Mouse (Mus musculus) lung, adult 2 months (tissue): ENCODE measurements at regions not wholly inside any gene's neighbourhood (a gene's known extent, or its start where the extent isn't known, plus 50 kb on each side); places are given as distances from the start of the nearest gene placed in this dataset.
A peak's percentile ranks its signal among the peaks of the same experiment; 100 is the strongest.

ENCODE experiments used
- DNase-seq: peaks from one replicate; pipeline ENCODE4 v3.0.0; 2022
- H3K4me1 ChIP-seq: fragments of 200-500 bp; 2 replicates; pipeline ENCODE4 v1.6.1; 2011; ENCODE audit warnings: low read length; ENCODE audit not compliant: control insufficient read depth, insufficient read depth
- H3K4me3 ChIP-seq: fragments of 200-500 bp; replicated peaks from 2 replicates; pipeline ENCODE3; 2011; ENCODE audit warnings: low read depth, mild to moderate bottlenecking, control low read depth, low read length; ENCODE audit errors: extremely low read depth
- CTCF ChIP-seq: fragments of 200-500 bp; IDR thresholded peaks from 2 replicates; pipeline ENCODE4 v1.5.1; 2011; ENCODE audit warnings: mild to moderate bottlenecking, low read length, control low read depth; ENCODE audit not compliant: insufficient read depth
- POLR2A ChIP-seq: fragments of 200-500 bp; IDR thresholded peaks from 2 replicates; pipeline ENCODE4 v1.6.1; 2011; ENCODE audit warnings: low read depth, mild to moderate bottlenecking, control low read depth, low read length, borderline replicate concordance; ENCODE audit errors: extremely low read depth
- WGBS: fragments of 180-500 bp; shearing (Covaris S2); methylation state at CpG from one replicate; pipeline ENCODE4 v1.1.7; 2018; 5-methylcytosine and 5-hydroxymethylcytosine counted together

DNA sequence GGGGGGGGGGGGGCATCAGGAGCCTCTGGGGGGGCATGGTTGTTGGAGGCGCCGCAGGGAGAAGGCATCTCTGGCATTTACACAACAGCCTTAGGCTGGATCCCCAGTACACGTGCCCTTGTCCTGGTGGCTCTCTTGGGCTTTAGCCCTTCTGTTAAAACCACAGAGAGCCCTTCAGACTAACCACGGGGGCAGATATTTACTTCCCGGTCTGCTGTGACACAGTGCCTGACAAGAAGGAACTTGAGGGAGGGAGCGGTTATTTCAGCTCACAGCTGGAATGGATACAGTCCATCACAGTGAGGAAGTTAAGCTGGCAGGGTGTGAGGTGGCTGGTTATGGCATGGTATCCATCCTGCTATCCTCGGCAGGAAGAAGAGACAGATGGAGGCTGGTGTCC, 71.0 kb upstream of the Gm11733 start:
- Histone ChIP-seq H3K4me1 (peaks cover 3% of the 10 kb centered on the region; the same call in 1 of the 2 replicates), H3K4me3 (no peak overlapping the region)
- TF ChIP-seq CTCF = no peak
- TF ChIP-seq POLR2A = no peak
- DNase-seq = peak; percentile 50
- 12% methylated on average over 7 of the region's 7 CpGs for WGBS

DNA sequence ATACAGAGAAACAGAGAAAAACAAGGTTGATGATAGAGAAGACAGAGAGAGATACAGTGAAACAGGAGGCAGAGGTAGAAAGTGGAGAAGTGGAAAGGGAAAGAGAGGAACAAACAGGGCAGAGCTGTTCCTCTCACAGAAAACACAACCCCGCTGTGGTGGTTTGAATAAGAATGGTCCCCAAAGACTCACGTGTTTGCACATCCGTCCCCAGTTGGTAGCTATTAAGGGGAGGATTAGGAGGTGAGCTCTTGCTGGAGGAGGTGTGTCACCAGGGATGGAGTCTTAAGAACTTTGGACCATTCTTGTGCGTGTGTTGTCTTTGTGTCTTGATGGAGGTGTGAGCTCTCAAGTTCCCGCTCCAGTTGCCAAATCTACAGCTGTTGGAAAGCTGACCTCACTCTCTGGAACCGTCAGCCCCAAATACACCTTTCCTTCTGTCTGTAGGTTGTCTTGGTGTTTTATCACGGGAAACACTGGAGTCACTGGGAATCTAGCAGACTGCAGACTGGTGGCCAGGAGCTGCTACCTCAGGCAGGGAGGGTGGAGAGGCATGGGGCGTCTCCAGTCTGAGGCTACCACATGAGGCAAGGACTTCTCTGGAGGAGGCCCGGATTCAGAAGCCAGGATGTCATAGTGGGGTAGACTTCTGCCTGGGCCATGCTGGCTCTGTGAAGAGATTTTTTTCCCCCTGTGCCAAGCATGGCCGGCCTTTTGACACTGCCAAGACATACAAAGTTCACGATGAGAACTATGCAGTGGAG, 70.0 kb upstream of the Gm11733 start:
- DNase-seq = no peak
- Histone ChIP-seq H3K4me1 (peaks cover 3% of the 10 kb centered on the region; the same call in 1 of the 2 replicates), H3K4me3 (no peak overlapping the region)
- WGBS = 29% methylated on average over 11 of the region's 11 CpGs
- no peak for TF ChIP-seq POLR2A
- no peak for TF ChIP-seq CTCF

DNA sequence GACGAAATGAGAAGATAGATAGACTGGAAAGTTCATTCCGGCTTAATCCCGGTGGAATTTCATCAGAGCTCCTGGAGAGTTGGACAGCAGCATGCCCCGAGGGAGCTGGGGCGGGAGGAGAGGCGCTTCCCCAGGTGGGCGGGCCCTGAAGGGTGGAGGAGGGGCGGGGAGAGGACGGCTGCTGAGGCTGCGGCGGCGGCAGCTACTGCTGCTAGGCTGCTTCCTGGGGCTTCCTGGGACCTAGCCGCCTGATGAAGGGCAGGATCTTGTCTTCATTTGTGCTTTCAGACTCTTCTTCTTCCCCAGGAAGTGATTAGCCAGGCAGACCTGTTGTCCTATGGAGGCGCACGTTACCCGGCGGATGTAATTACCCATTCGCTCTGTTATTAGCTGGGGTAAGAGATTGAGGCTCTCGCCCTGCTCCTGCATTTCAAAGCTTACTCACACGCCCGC, 69.3 kb upstream of the Gm11733 start:
- 1% methylated on average over 21 of the region's 21 CpGs for WGBS
- no peak overlapping the region for H3K4me3 ChIP-seq

DNA sequence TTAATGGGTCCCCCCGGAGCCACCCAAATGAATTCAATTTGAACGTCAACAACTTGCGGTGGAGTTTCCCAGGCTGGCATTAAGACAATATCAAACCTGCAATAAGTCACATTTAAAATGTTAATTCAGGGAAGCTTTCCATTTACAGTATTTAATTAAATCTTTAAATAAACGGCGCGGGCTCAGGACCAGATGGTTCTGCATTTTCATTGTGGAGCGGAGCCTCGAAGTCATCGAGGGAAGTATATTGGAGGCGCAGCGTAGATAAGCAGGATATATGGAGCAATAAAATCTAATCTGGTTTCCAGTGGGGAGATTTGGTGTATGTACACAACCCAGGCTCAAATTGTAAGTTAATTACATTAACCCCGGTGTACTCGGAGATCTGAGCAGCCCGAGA, 68.7 kb upstream of the Gm11733 start:
- Histone ChIP-seq H3K4me1 (peaks cover 3% of the 10 kb centered on the region; the same call in 1 of the 2 replicates), H3K4me3 (no peak overlapping the region)
- TF ChIP-seq CTCF (no peak), POLR2A (no peak)
- WGBS = 5% methylated on average over 14 of the region's 14 CpGs
- no peak for DNase-seq

More for the DNA sequence above, 69.3 kb upstream of the Gm11733 start:
- peak; percentile 47 for DNase-seq
- peaks cover 3% of the 10 kb centered on the region; the same call in 1 of the 2 replicates for H3K4me1 ChIP-seq
- TF ChIP-seq CTCF (no peak), POLR2A (no peak)

DNA sequence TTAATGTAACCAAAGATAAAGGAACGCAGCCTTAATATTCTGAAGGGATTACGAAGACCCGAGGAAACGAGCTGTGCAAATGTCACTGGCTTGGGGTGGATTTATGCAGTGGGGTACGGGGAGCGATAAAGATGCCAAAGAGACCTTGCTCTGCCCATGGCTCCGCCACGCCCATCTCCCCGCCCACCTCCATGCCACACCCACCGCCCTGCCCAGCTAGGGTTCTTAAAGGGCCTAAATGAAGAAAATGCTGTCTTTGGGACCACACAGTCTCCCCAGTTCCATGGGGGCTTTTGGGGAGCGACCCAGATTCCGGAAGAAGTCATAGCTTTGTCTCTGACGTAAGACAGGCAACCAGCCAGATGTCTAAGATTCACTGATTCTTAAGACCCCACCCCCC, 68.2 kb upstream of the Gm11733 start:
- no peak for TF ChIP-seq CTCF
- no peak for TF ChIP-seq POLR2A
- WGBS = 13% methylated on average over 13 of the region's 13 CpGs
- DNase-seq = no peak
- H3K4me3 ChIP-seq = no peak overlapping the region
- H3K4me1 ChIP-seq = peaks cover 3% of the 10 kb centered on the region; the same call in 1 of the 2 replicates

DNA sequence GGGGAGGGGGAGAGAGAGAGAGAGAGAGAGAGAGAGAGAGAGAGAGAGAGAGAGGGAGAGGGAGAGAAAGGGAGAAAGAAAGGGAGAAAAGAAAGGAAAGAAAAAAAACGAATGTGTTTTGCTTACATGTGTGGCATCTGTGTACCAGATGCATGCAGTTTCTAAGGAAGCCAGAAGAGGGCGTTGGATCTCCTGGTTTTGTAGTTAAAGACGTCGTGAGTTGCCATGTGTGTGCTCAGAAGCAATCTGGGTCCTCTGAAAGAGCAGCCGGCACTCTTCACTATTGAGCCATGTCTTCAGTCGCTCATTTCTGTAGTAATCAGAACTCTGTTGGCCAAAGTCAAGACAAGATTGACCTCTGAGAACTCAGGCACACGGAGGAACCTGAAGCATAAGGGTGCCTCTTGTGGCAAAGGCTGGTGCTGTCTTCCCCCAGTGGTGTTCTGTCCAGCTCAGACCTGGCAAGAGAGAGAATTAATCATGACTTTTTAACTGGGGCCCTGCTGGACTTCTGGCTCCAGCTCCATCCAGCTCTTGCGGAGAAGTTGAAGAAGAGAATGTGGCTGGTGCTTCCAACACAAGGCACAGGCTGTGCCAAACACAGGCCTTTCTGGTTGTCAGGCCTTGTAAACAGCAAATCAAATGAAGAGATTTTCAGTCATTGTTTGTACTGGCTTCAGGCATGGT, 67.0 kb upstream of the Gm11733 start:
- H3K4me1 ChIP-seq = peaks cover 3% of the 10 kb centered on the region; the same call in 1 of the 2 replicates
- 58% methylated on average over 8 of the region's 8 CpGs for WGBS
- no peak for DNase-seq
- H3K4me3 ChIP-seq = no peak overlapping the region
- no peak for TF ChIP-seq POLR2A
- TF ChIP-seq CTCF = no peak

DNA sequence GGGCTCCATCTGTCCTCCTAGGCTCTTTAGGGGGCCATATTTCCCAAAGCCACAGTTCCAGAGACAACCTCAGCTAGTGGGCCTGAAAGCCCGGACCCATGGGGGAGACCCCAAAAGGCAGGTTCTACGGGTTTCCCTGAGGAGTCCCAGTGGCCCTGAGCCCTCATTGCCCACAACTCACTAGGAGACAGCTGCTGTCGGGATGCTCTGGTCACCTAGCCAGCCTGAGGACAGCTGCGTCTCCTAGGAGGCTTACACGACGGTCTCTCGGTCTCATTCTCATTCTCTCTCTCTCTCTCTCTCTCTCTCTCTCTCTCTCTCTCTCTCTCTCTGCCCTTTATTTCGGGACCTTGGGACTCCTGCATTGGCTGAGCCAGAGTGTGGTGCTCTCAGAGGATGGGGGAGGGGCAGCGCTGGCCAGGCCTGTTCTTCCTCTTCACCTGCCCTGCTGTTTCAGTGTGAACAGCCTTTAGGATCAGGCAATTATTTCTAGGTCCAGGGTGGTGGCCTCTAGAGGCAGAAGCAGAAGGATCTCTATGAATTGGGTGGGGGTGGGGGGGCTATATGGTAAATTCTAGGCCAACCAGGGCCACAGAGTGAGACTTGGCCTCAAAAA, 66.1 kb upstream of the Gm11733 start:
- H3K4me3 ChIP-seq = no peak overlapping the region
- WGBS = 74% methylated on average over 9 of the region's 9 CpGs
- DNase-seq = no peak
- peaks cover 3% of the 10 kb centered on the region; the same call in 1 of the 2 replicates for H3K4me1 ChIP-seq
- TF ChIP-seq POLR2A = no peak

DNA sequence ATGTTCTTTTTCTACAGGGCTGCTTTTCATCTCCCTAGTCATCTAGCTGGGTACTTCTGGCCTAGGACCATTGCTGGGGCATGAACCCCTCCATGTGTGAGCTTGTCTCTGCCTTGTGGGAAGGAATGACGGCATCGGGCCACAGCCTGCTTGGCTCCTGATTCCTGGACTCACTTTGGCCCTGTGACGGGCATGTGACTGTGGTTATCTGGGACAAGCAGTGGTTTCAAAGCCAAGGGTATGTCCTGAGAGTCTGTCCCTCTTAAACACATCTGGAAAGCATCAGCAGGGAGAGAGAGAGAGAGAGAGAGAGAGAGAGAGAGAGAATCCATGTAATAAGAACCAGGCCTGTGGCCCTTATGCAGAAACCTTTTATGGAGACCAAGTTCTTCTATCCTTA, 65.2 kb upstream of the Gm11733 start:
- no peak for DNase-seq
- Histone ChIP-seq H3K4me3 (no peak overlapping the region), H3K4me1 (peaks cover 3% of the 10 kb centered on the region; the same call in 1 of the 2 replicates)
- TF ChIP-seq POLR2A (no peak), CTCF (no peak)
- 81% methylated on average over 3 of the region's 3 CpGs for WGBS

DNA sequence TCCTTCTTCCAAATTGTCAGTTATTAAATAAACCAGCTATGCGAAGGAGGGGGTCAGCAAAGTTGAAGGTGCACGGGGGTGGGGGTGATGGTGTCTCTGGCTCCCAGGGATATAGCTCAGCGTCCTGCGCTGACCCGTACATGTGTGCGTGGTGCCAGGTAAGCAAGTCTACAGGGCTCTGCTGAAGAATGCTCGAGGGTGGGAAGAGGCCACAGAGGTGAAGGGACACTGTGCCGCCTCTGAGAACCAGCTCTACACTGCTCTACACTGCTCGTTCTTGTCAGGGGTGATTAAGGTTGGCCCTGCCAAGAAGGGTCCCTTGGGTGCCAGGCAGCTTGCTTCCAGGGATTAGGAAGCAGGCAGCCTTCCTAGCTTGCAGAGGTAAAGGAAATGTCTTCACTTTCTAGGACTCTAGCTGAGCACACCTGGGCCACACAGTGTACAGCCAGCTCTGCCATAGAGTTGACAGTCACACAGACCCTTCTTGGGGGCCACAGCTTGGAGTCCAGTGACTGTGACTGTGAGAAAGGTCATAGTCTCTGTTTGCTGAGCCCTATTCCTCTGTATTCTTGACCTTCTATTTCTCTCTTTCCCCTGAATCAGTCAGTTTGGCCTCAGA, 64.7 kb upstream of the Gm11733 start:
- WGBS = 87% methylated on average over 9 of the region's 9 CpGs
- Histone ChIP-seq H3K4me1 (peaks cover 3% of the 10 kb centered on the region; the same call in 1 of the 2 replicates), H3K4me3 (no peak overlapping the region)
- no peak for DNase-seq
- TF ChIP-seq CTCF (no peak), POLR2A (no peak)
